Mouse (Mus musculus) heart, embryonic 15.5 days (tissue): ENCODE data around the gene Fam45a. TPM values are rescaled to one million over a fixed set of nuclear protein-coding genes. Genes with fewer than 3 reads are reported as not detected.

Source experiments
- ATAC-seq: fragments of 200-750 bp; cut with Nextera tagmentation; replicated peaks from 2 replicates; pipeline ENCODE4 v1.8.0; 2017; ENCODE audit warnings: low read depth, moderate TSS enrichment; ENCODE audit not compliant: insufficient number of reproducible peaks, insufficient read depth, low FRiP score
- H3K27ac ChIP-seq: fragments of 300-500 bp; sonication (generic); 2 replicates; pipeline ENCODE4 v1.5.1; 2015; ENCODE audit warnings: mild to moderate bottlenecking, inconsistent platforms
- H3K27me3 ChIP-seq: fragments of 300-500 bp; sonication (generic); 2 replicates; pipeline ENCODE4 v1.6.1; 2015; ENCODE audit warnings: inconsistent platforms
- H3K36me3 ChIP-seq: fragments of 300-500 bp; sonication (generic); 2 replicates; pipeline ENCODE4 v1.6.1; 2015; ENCODE audit warnings: mild to moderate bottlenecking, inconsistent platforms
- H3K4me1 ChIP-seq: fragments of 300-500 bp; sonication (generic); replicated peaks from 2 replicates; pipeline ENCODE4 v1.6.1; 2015; ENCODE audit warnings: inconsistent platforms
- H3K4me2 ChIP-seq: fragments of 300-500 bp; sonication (generic); 2 replicates; pipeline ENCODE4 v1.6.1; 2015; ENCODE audit warnings: inconsistent platforms, mild to moderate bottlenecking, moderate library complexity
- H3K4me3 ChIP-seq: fragments of 300-500 bp; sonication (generic); 2 replicates; pipeline ENCODE4 v1.5.1; 2015; ENCODE audit warnings: mild to moderate bottlenecking, inconsistent platforms
- H3K9ac ChIP-seq: fragments of 300-500 bp; sonication (generic); 2 replicates; pipeline ENCODE4 v1.6.1; 2015; ENCODE audit warnings: mild to moderate bottlenecking, inconsistent platforms
- H3K9me3 ChIP-seq: fragments of 300-500 bp; sonication (generic); replicated peaks from 2 replicates; pipeline ENCODE4 v1.6.1; 2016; ENCODE audit warnings: inconsistent platforms
- WGBS: fragments of 180-500 bp; shearing (Covaris S2); methylation state at CpG from one replicate; pipeline ENCODE4 v1.1.7; 2015; ENCODE audit warnings: mixed read lengths; 5-methylcytosine and 5-hydroxymethylcytosine counted together
- polyA plus RNA-seq: library from polyadenylated mRNA; unstranded; fragments of >200 nt; fragmentation: Nextera tagmentation; extraction: Ambion mirVana; gene quantifications from 2 replicates; pipeline ENCODE4 v1.2.1, GENCODE M21; 2015

Gene Fam45a
- 19.7 and 19.9 TPM in 2 replicates for polyA plus RNA-seq

GRCm38 (mm10) chr19:60811098-60812035 lies at the start of gene Fam45a:
Gene Fam45a (plus strand): TSS chr19:60811585.
- Histone ChIP-seq H3K9me3 (no peaks in the 10 kb centered on the region), H3K9ac (peak within 1 kb of the TSS; percentile 79), H3K4me1 (peaks cover 12% of the 10 kb centered on the region), H3K36me3 (peaks cover 8% of the 10 kb centered on the region; the same call in 1 of the 2 replicates), H3K27me3 (no peaks in the 10 kb centered on the region), H3K27ac (peak within 1 kb of the TSS; percentile 69), H3K4me3 (peak within 1 kb of the TSS; percentile 72), H3K4me2 (peak within 1 kb of the TSS; percentile 70)
- WGBS: 2% methylated on average over 45 of the region's 45 CpGs
- ATAC-seq: peak; percentile 100

GRCm38 (mm10) chr19:60773366-60773765 lies 38.0 kb upstream of the Fam45a start:
- WGBS: 61% methylated on average over 6 of the region's 6 CpGs
- Histone ChIP-seq H3K4me3 (no peak overlapping the region), H3K9me3 (no peaks in the 10 kb centered on the region), H3K27me3 (no peaks in the 10 kb centered on the region), H3K27ac (no peak overlapping the region), H3K36me3 (peaks cover 82% of the 10 kb centered on the region), H3K9ac (no peak overlapping the region), H3K4me2 (no peak overlapping the region), H3K4me1 (no peaks in the 10 kb centered on the region)
- no peak for ATAC-seq

- peaks cover 30% of the 10 kb centered on the region for H3K36me3 ChIP-seq
- peaks cover 15% of the 10 kb centered on the region; the same call in 1 of the 2 replicates for H3K4me1 ChIP-seq
- no peak for ATAC-seq
- H3K9ac ChIP-seq: no peak overlapping the region
- H3K27ac ChIP-seq: no peak overlapping the region
- 78% methylated on average over 3 of the region's 3 CpGs for WGBS
- no peak overlapping the region for H3K4me2 ChIP-seq
- H3K27me3 ChIP-seq: no peaks in the 10 kb centered on the region
- no peaks in the 10 kb centered on the region for H3K9me3 ChIP-seq
- no peak overlapping the region for H3K4me3 ChIP-seq
Measured at GRCm38 (mm10) chr19:60782034-60782433, 29.4 kb upstream of the Fam45a start.

GRCm38 (mm10) chr19:60784712-60785111 lies 26.7 kb upstream of the Fam45a start:
- H3K27ac ChIP-seq: no peak overlapping the region
- 17% methylated on average over 1 of the region's 1 CpGs for WGBS
- no peak for ATAC-seq
- no peak overlapping the region for H3K4me3 ChIP-seq
- no peaks in the 10 kb centered on the region for H3K9me3 ChIP-seq
- H3K36me3 ChIP-seq: peaks cover 15% of the 10 kb centered on the region
- no peak overlapping the region for H3K4me2 ChIP-seq
- H3K4me1 ChIP-seq: peaks cover 23% of the 10 kb centered on the region
- H3K27me3 ChIP-seq: no peaks in the 10 kb centered on the region
- H3K9ac ChIP-seq: no peak overlapping the region

- Histone ChIP-seq H3K9me3 (no peaks in the 10 kb centered on the region), H3K27ac (no peak overlapping the region), H3K4me2 (peak overlapping the region; percentile 43), H3K9ac (no peak overlapping the region), H3K4me3 (no peak overlapping the region), H3K4me1 (peaks cover 26% of the 10 kb centered on the region), H3K27me3 (no peaks in the 10 kb centered on the region), H3K36me3 (no peaks in the 10 kb centered on the region)
- 45% methylated on average over 2 of the region's 2 CpGs for WGBS
- ATAC-seq: no peak
Measured at GRCm38 (mm10) chr19:60787465-60788150, 23.8 kb upstream of the Fam45a start.

GRCm38 (mm10) chr19:60788214-60788960 lies 23.0 kb upstream of the Fam45a start:
- Histone ChIP-seq H3K9me3 (no peaks in the 10 kb centered on the region), H3K36me3 (no peaks in the 10 kb centered on the region), H3K27ac (no peak overlapping the region), H3K27me3 (no peaks in the 10 kb centered on the region), H3K4me1 (peaks cover 23% of the 10 kb centered on the region), H3K9ac (peak overlapping the region; percentile 39; the same call in 1 of the 2 replicates), H3K4me3 (peak overlapping the region; percentile 36), H3K4me2 (peak overlapping the region; percentile 57)
- 33% methylated on average over 6 of the region's 6 CpGs for WGBS
- ATAC-seq: no peak

- WGBS: 2% methylated on average over 7 of the region's 7 CpGs
- peak overlapping the region; percentile 99 for H3K9ac ChIP-seq
- H3K27ac ChIP-seq: peak overlapping the region; percentile 97
- peaks cover 23% of the 10 kb centered on the region for H3K4me1 ChIP-seq
- H3K4me3 ChIP-seq: peak overlapping the region; percentile 98
- peak overlapping the region; percentile 57 for H3K4me2 ChIP-seq
- ATAC-seq: no peak
- H3K36me3 ChIP-seq: no peaks in the 10 kb centered on the region
- no peaks in the 10 kb centered on the region for H3K9me3 ChIP-seq
- no peaks in the 10 kb centered on the region for H3K27me3 ChIP-seq
Measured at GRCm38 (mm10) chr19:60789452-60789851, 21.9 kb upstream of the Fam45a start.

- peak; percentile 60 for ATAC-seq
- 0% methylated on average over 56 of the region's 60 CpGs for WGBS
Measured at GRCm38 (mm10) chr19:60789919-60790506, 21.4 kb upstream of the Fam45a start.

GRCm38 (mm10) chr19:60790551-60791161 lies 20.7 kb upstream of the Fam45a start, which contains the start of gene Eif3a:
Gene Eif3a (minus strand): TSS chr19:60790658.
- Histone ChIP-seq H3K27me3 (no peaks in the 10 kb centered on the region), H3K9me3 (no peaks in the 10 kb centered on the region), H3K4me1 (peaks cover 23% of the 10 kb centered on the region), H3K27ac (peak within 1 kb of the TSS; percentile 97), H3K4me2 (peak within 1 kb of the TSS; percentile 57), H3K9ac (peak within 1 kb of the TSS; percentile 99), H3K36me3 (no peaks in the 10 kb centered on the region), H3K4me3 (peak within 1 kb of the TSS; percentile 98)
- peak; percentile 96 for ATAC-seq
- WGBS: under 1% methylated on average over 57 of the region's 57 CpGs

More at GRCm38 (mm10) chr19:60789919-60790506, 21.4 kb upstream of the Fam45a start:
- no peaks in the 10 kb centered on the region for H3K27me3 ChIP-seq
- no peaks in the 10 kb centered on the region for H3K36me3 ChIP-seq
- H3K9ac ChIP-seq: peak overlapping the region; percentile 99
- peak overlapping the region; percentile 57 for H3K4me2 ChIP-seq
- peak overlapping the region; percentile 97 for H3K27ac ChIP-seq
- no peaks in the 10 kb centered on the region for H3K9me3 ChIP-seq
- peak overlapping the region; percentile 98 for H3K4me3 ChIP-seq
- peaks cover 23% of the 10 kb centered on the region for H3K4me1 ChIP-seq

- H3K4me1 ChIP-seq: peaks cover 20% of the 10 kb centered on the region
- H3K4me3 ChIP-seq: peak overlapping the region; percentile 98
- ATAC-seq: no peak
- no peaks in the 10 kb centered on the region for H3K27me3 ChIP-seq
- H3K36me3 ChIP-seq: no peaks in the 10 kb centered on the region
- H3K9ac ChIP-seq: peak overlapping the region; percentile 99
- H3K27ac ChIP-seq: peak overlapping the region; percentile 97
- H3K9me3 ChIP-seq: no peaks in the 10 kb centered on the region
- 13% methylated on average over 9 of the region's 9 CpGs for WGBS
- peak overlapping the region; percentile 57 for H3K4me2 ChIP-seq
Measured at GRCm38 (mm10) chr19:60791164-60791563, 20.2 kb upstream of the Fam45a start.
